Mouse (Mus musculus): Measurements from ENCODE around the gene Prokr1.

The Prokr1 gene

GRCm38 (mm10) chr6:87531456-87532015 is 59.0 kb downstream of the Prokr1 start:
- in situ Hi-C loops (cut with MboI, MseI), result loop anchor here in 1 of 2 experiments (25.0 kb wide), 1 partner anchor 1119 kb away; the partner anchor contains the start of gene Tia1

- in situ Hi-C loops (cut with MboI, MseI), result loop anchor here in 1 of 2 experiments (25.0 kb wide), 1 partner anchor 1118 kb away; the partner anchor contains the start of gene Tia1
These were observed 60.2 kb downstream of the Prokr1 start for GRCm38 (mm10) chr6:87530386-87530785.

Data from T-helper 17 cell (primary cell).